Mouse (Mus musculus): Measurements from ENCODE around the gene Pld5.

DNA sequence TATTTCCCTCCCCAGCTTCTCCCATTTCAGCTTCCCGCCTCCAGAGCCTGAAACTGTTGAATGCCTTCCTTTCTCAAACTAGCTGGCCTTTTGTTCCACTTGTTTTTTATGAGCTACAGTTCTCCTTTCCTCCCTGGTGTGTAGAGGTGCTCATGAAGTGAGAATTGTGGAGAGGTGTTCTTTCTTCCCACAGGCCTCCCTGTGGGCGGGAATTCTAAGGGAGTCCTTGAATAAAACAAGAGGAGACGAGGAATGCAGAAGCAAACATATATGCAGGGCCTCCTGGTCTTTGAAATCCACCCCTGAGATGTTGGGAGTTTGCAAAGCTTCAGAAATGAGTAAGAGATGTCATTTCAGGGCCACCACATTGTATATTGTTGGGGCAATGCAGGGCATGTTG lies 235.2 kb downstream of the Pld5 start:
- TF ChIP-seq CTCF (IDR thresholded peaks at IDR 0.05; ENCODE audit: borderline replicate concordance, extremely low read depth, insufficient read depth, insufficient read length) (no peak), POLR2A (IDR thresholded peaks at IDR 0.05; ENCODE audit: borderline replicate concordance, extremely low read depth, insufficient read depth, insufficient read length, poor library complexity, severe bottlenecking) (no peak)

All from brain, embryonic 14.5 days (tissue).